Mouse (Mus musculus): ENCODE measurements around the gene Slit1.

DNA sequence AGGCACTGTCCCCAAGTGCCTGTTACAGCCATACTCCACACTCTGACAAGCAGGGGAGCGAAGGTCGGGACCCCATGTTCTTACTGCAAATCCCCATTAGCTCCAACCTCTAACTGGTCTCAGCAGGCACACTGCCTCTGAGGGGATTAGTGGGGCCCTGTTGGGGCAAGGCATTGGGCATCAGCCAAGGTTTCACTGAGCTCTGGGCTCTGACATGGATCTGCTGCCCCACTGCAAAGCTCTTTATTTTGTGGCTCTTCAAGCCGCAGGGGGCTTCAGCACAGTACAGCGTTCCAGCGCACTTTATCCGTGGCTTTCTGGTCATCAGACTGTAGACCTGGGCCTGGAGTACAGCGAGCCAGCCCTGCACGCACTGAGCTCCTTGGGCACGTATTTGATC is 86.0 kb downstream of the Slit1 start:
- TF ChIP-seq CTCF (IDR thresholded peaks at IDR 0.05) (no peak), EP300 (IDR thresholded peaks at IDR 0.05) (no peak)

Data from lung, postnatal 0 days (tissue).